Mouse (Mus musculus): Measurements from ENCODE around the gene Pnrc2. TPM values are rescaled to one million over a fixed set of nuclear protein-coding genes. Genes with fewer than 3 reads are reported as not detected.

Pnrc2 gene
- total and polyA plus RNA-seq, 3 experiments = 48.0 to 76.3 (median 49.8) TPM

GRCm38 (mm10) chr4:135832070-135832469, 41.6 kb downstream of the Pnrc2 start:
- H3K79me2 ChIP-seq (ENCODE audit: control insufficient read depth, insufficient read depth, low read length, poor library complexity) = no peaks in the 10 kb centered on the region
- H3K36me3 ChIP-seq (ENCODE audit: control insufficient read depth in 1 of 2, insufficient read depth in 2 of 2, low read length in 2 of 2) = no peaks in the 10 kb centered on the region
- no peak overlapping the region for H3K27ac ChIP-seq (ENCODE audit: control insufficient read depth, low read depth, low read length)
- no peaks in the 10 kb centered on the region for H3K9me3 ChIP-seq (replicated peaks; ENCODE audit: insufficient read depth, low read length)
- H3K4me3 ChIP-seq (ENCODE audit: control insufficient read depth in 1 of 2, insufficient read depth in 1 of 2, low read depth in 2 of 2, low read length in 2 of 2) = no peak overlapping the region
- TF ChIP-seq UBTF (IDR thresholded peaks at IDR 0.05; ENCODE audit: borderline replicate concordance, insufficient read depth, low read depth, low read length) (no peak), ZKSCAN1 (IDR thresholded peaks at IDR 0.05; ENCODE audit: low read depth, low read length) (no peak), TAL1 (IDR thresholded peaks at IDR 0.05; ENCODE audit: low read length) (no peak), GABPA (IDR thresholded peaks at IDR 0.05; ENCODE audit: low read depth, low read length) (no peak), ZMIZ1 (IDR thresholded peaks at IDR 0.05; ENCODE audit: low read depth, low read length) (no peak), POLR2AphosphoS2 (IDR thresholded peaks at IDR 0.05; ENCODE audit: low read length) (no peak), ELF1 (IDR thresholded peaks at IDR 0.05; ENCODE audit: low read depth, low read length) (no peak), POLR2A (IDR thresholded peaks at IDR 0.05; ENCODE audit: control insufficient read depth in 1 of 2, insufficient read depth in 1 of 2, low read depth in 1 of 2, low read length in 2 of 2, poor library complexity in 1 of 2) (no peak), E2F4 (IDR thresholded peaks at IDR 0.05; ENCODE audit: borderline replicate concordance, low read depth, low read length) (no peak), TCF12 (IDR thresholded peaks at IDR 0.05; ENCODE audit: low read depth, low read length) (no peak), CHD2 (IDR thresholded peaks at IDR 0.05; ENCODE audit: low read length) (no peak), KAT2A (conservative IDR thresholded peaks at IDR 0.05; ENCODE audit: low read depth, low read length) (no peak), ZC3H11A (IDR thresholded peaks at IDR 0.05; ENCODE audit: low read depth, low read length) (no peak), NELFE (IDR thresholded peaks at IDR 0.05; ENCODE audit: low read depth, low read length) (no peak), RAD21 (IDR thresholded peaks at IDR 0.05; ENCODE audit: low read depth, low read length) (no peak), HCFC1 (IDR thresholded peaks at IDR 0.05; ENCODE audit: low read depth, low read length) (no peak), USF1 (IDR thresholded peaks at IDR 0.05; ENCODE audit: low read depth, low read length) (no peak), MAFK (IDR thresholded peaks at IDR 0.05; ENCODE audit: borderline replicate concordance, low read depth, low read length) (no peak), MEF2A (IDR thresholded peaks at IDR 0.05; ENCODE audit: extremely low read depth, insufficient replicate concordance, low read depth, low read length, poor library complexity, severe bottlenecking) (no peak), CTCF (IDR thresholded peaks at IDR 0.05 in 2 of 3, conservative IDR thresholded peaks at IDR 0.05 in 1 of 3; ENCODE audit: control insufficient read depth in 1 of 3, insufficient read depth in 1 of 3, low read depth in 2 of 3, low read length in 3 of 3, poor library complexity in 1 of 3, severe bottlenecking in 1 of 3) (no peak)
- no peak for DNase-seq (ENCODE audit: low read depth, low spot score)
- H3K27me3 ChIP-seq (ENCODE audit: control insufficient read depth in 1 of 2, insufficient read depth in 2 of 2, low read length in 2 of 2) = 0 out of 4 replicates have a peak, but pooled peaks cover 0 to 2% of the 10 kb centered on the region in 2 experiments
- no peaks in the 10 kb centered on the region for H3K4me1 ChIP-seq (ENCODE audit: control insufficient read depth in 1 of 2, insufficient read depth in 2 of 2, low read length in 2 of 2)
- H3K9ac ChIP-seq (ENCODE audit: control insufficient read depth, low read depth, low read length, poor library complexity, severe bottlenecking) = no peak overlapping the region

DNA sequence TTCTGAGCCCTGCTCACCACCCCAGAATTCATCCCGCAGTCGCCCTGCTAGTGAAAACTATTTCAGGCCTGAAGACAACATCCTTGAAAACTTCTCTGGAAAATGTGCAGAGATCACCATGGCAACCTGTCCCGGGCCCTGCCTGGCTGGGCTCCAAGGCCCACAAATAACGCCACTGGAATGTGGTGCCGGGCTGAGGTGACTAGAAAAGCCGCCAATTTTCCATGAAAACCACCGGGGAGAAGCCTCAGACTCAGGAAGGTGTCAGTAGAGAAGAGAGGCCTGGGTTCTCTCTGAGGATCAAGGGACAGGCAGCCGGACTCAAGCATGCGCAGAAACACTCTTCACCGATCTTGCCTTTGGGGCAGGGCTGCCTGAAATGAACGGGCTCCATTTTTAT, 45.2 kb downstream of the Pnrc2 start:
- Histone ChIP-seq H3K4me1 (ENCODE audit: control insufficient read depth in 1 of 2, insufficient read depth in 2 of 2, low read length in 2 of 2) (peaks cover 0 to 6% of the 10 kb centered on the region in 2 experiments; a peak in 1 of 4 replicates), H3K9ac (ENCODE audit: control insufficient read depth, low read depth, low read length, poor library complexity, severe bottlenecking) (no peak overlapping the region), H3K79me2 (ENCODE audit: control insufficient read depth, insufficient read depth, low read length, poor library complexity) (no peaks in the 10 kb centered on the region), H3K27ac (ENCODE audit: control insufficient read depth, low read depth, low read length) (no peak overlapping the region), H3K36me3 (ENCODE audit: control insufficient read depth in 1 of 2, insufficient read depth in 2 of 2, low read length in 2 of 2) (no peaks in the 10 kb centered on the region), H3K4me3 (ENCODE audit: control insufficient read depth in 1 of 2, insufficient read depth in 1 of 2, low read depth in 2 of 2, low read length in 2 of 2) (no peak overlapping the region), H3K9me3 (replicated peaks; ENCODE audit: insufficient read depth, low read length) (no peaks in the 10 kb centered on the region), H3K27me3 (ENCODE audit: control insufficient read depth in 1 of 2, insufficient read depth in 2 of 2, low read length in 2 of 2) (0 out of 4 replicates have a peak, but pooled peaks cover 0 to 2% of the 10 kb centered on the region in 2 experiments)
- DNase-seq (ENCODE audit: low read depth, low spot score) = no peak
- TF ChIP-seq POLR2AphosphoS2 (IDR thresholded peaks at IDR 0.05; ENCODE audit: low read length) = no peak
- TF ChIP-seq CTCF (IDR thresholded peaks at IDR 0.05 in 2 of 3, conservative IDR thresholded peaks at IDR 0.05 in 1 of 3; ENCODE audit: control insufficient read depth in 1 of 3, insufficient read depth in 1 of 3, low read depth in 2 of 3, low read length in 3 of 3, poor library complexity in 1 of 3, severe bottlenecking in 1 of 3) = no peak
- TF ChIP-seq ZMIZ1 (IDR thresholded peaks at IDR 0.05; ENCODE audit: low read depth, low read length) = no peak
- TF ChIP-seq USF2 (IDR thresholded peaks at IDR 0.05; ENCODE audit: borderline replicate concordance in 1 of 2, insufficient read depth in 1 of 2, low read depth in 1 of 2, low read length in 2 of 2) = no peak
- TF ChIP-seq RCOR1 (IDR thresholded peaks at IDR 0.05; ENCODE audit: low read depth, low read length) = no peak
- TF ChIP-seq TCF12 (IDR thresholded peaks at IDR 0.05; ENCODE audit: low read depth, low read length) = no peak
- no peak for TF ChIP-seq KAT2A (conservative IDR thresholded peaks at IDR 0.05; ENCODE audit: low read depth, low read length)
- TF ChIP-seq ZKSCAN1 (IDR thresholded peaks at IDR 0.05; ENCODE audit: low read depth, low read length) = no peak
- TF ChIP-seq ETS1 (IDR thresholded peaks at IDR 0.05; ENCODE audit: low read depth, low read length) = no peak
- no peak for TF ChIP-seq GATA1 (IDR thresholded peaks at IDR 0.05; ENCODE audit: low read depth, low read length)
- no peak for TF ChIP-seq ZNF384 (IDR thresholded peaks at IDR 0.05; ENCODE audit: low read depth, low read length)
- TF ChIP-seq RAD21 (IDR thresholded peaks at IDR 0.05; ENCODE audit: low read depth, low read length) = no peak
- TF ChIP-seq UBTF (IDR thresholded peaks at IDR 0.05; ENCODE audit: borderline replicate concordance, insufficient read depth, low read depth, low read length) = no peak

Data from MEL (cell line).